Mouse (Mus musculus) large intestine, adult 2 months (tissue): ENCODE data around the gene Ube2t. TPM values are rescaled to one million over a fixed set of nuclear protein-coding genes. Genes with fewer than 3 reads are reported as not detected.

Experiments used
- DNase-seq: peaks from one replicate; pipeline ENCODE4 v3.0.0-alpha.2; 2012; ENCODE audit warnings: low read depth, low spot score
- WGBS: fragments of 180-500 bp; shearing (Covaris S2); methylation state at CpG from one replicate; pipeline ENCODE4 v1.1.7; 2018; 5-methylcytosine and 5-hydroxymethylcytosine counted together
- polyA plus RNA-seq: library from polyadenylated mRNA; depleted of rRNA; stranded (reverse); fragments of >200 nt; gene quantifications from 2 replicates; pipeline ENCODE4 v1.2.3, GENCODE M21; 2012; rRNA removed

The Ube2t gene
- polyA plus RNA-seq, 1 experiment = 3.7 TPM

DNA sequence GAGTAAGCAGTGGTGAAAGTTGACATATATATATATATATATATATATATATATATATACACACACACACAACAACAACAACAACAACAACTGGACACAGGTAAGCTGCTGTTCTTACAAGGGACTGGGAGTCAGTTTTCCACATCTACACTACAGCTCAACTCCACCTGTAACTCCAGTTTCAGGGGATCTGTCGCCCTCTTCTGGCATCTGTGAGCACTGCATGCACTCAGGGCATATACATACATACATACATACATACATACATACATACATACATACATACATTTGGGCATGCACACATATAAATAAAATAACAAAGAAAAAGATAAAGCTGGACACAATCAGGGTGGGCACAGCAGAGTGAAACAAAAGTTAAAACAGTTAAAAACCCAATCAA is 61.2 kb downstream of the Ube2t start:
- no peak for DNase-seq
- WGBS = 85% methylated on average over 1 of the region's 1 CpGs

Other genes with a start within 250 kb of the Ube2t start
- gene Ppp1r12b, start 6.6 kb upstream of the Ube2t start, polyA plus RNA-seq = 22.0 and 23.2 TPM in 2 replicates
- gene Lgr6, start 142.7 kb downstream of the Ube2t start, polyA plus RNA-seq = 0.07 and 0.15 TPM in 2 replicates
- 5.5 and 7.6 TPM in 2 replicates for gene Ptpn7, start 170.1 kb downstream of the Ube2t start, polyA plus RNA-seq
- gene Arl8a, start 184.3 kb downstream of the Ube2t start, polyA plus RNA-seq = 61.0 and 65.9 TPM in 2 replicates
- gene Gpr37l1, start 205.1 kb downstream of the Ube2t start, polyA plus RNA-seq = 2.9 and 4.5 TPM in 2 replicates